Mouse (Mus musculus) CH12.LX (cell line): ENCODE data around the gene Tmem178b.

ENCODE experiments used
- CHD1 ChIP-seq: IDR thresholded peaks from 2 replicates; pipeline ENCODE4 v1.6.1; 2012; ENCODE audit warnings: low read depth, low read length, improper control_type of control experiment, inconsistent platforms
- CTCF ChIP-seq, 2 experiments: IDR thresholded peaks in 1 of 2; conservative IDR thresholded peaks in 1 of 2; 2 replicates each; pipeline ENCODE4 v1.5.1; 2011 to 2012; ENCODE audit warnings: low read depth in 2 of 2, low read length in 2 of 2, improper control_type of control experiment in 1 of 2, inconsistent platforms in 1 of 2, mild to moderate bottlenecking in 1 of 2, moderate library complexity in 1 of 2
- ETS1 ChIP-seq: conservative IDR thresholded peaks from 2 replicates; pipeline ENCODE4 v1.6.1; 2012; ENCODE audit warnings: low read depth, mild to moderate bottlenecking, inconsistent platforms, low read length, improper control_type of control experiment, moderate library complexity
- GABPA ChIP-seq: IDR thresholded peaks from 2 replicates; pipeline ENCODE4 v1.6.1; 2012; ENCODE audit warnings: low read depth, low read length, improper control_type of control experiment, inconsistent platforms; ENCODE audit not compliant: insufficient replicate concordance
- KAT2A ChIP-seq: IDR thresholded peaks from 2 replicates; pipeline ENCODE4 v1.6.1; 2012; ENCODE audit warnings: low read length, improper control_type of control experiment, inconsistent platforms; ENCODE audit not compliant: insufficient replicate concordance
- MAFK ChIP-seq: IDR thresholded peaks from 2 replicates; pipeline ENCODE4 v1.6.1; 2011; ENCODE audit warnings: low read length, improper control_type of control experiment; ENCODE audit not compliant: insufficient replicate concordance
- MAX ChIP-seq: IDR thresholded peaks from 2 replicates; pipeline ENCODE4 v1.6.1; 2011; ENCODE audit warnings: low read length, improper control_type of control experiment
- POLR2A ChIP-seq: IDR thresholded peaks from 2 replicates; pipeline ENCODE4 v1.6.1; 2011; ENCODE audit warnings: low read depth, mild to moderate bottlenecking, improper control_type of control experiment, low read length
- POLR2AphosphoS2 ChIP-seq: IDR thresholded peaks from 2 replicates; pipeline ENCODE4 v1.6.1; 2011; ENCODE audit warnings: low read depth, low read length, improper control_type of control experiment
- RAD21 ChIP-seq: IDR thresholded peaks from 2 replicates; pipeline ENCODE4 v1.6.1; 2011; ENCODE audit warnings: low read depth, mild to moderate bottlenecking, low read length, improper control_type of control experiment, moderate library complexity
- RCOR1 ChIP-seq: conservative IDR thresholded peaks from 2 replicates; pipeline ENCODE4 v1.6.1; 2012; ENCODE audit warnings: low read depth, mild to moderate bottlenecking, inconsistent platforms, low read length, improper control_type of control experiment
- ZNF384 ChIP-seq: IDR thresholded peaks from 2 replicates; pipeline ENCODE4 v1.6.1; 2012; ENCODE audit warnings: low read depth, low read length, improper control_type of control experiment, inconsistent platforms

DNA sequence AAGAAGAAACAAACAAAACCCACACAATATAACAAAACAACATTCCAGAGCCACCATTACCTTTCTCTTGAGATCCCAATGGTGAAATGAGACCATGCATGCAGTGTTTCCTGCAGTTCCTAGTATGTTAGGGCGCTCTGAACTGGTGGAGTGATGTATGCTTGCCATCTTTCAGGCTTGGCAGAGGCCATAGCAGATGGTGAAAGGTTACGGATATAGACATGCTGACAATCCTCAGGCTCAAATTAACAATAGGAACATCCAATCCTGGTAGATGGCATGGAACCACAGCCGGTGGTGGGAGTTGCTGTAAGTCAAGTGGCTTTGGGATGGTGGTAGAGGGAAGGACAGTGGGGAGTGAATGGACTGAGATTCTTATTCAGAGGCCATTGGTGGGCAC lies 272.5 kb downstream of the Tmem178b start:
- TF ChIP-seq RCOR1: no peak
- no peak for TF ChIP-seq GABPA
- no peak for TF ChIP-seq CTCF (conservative IDR thresholded peaks at IDR 0.05 in 1 of 2, IDR thresholded peaks at IDR 0.05 in 1 of 2; ENCODE audit: low read depth in 2 of 2, low read length in 2 of 2)
- no peak for TF ChIP-seq MAX
- TF ChIP-seq KAT2A: no peak
- no peak for TF ChIP-seq ETS1
- TF ChIP-seq ZNF384: no peak
- TF ChIP-seq CHD1: no peak
- TF ChIP-seq RAD21: no peak
- no peak for TF ChIP-seq POLR2AphosphoS2
- no peak for TF ChIP-seq POLR2A
- no peak for TF ChIP-seq MAFK
